Mouse (Mus musculus) embryo, embryonic 11.5 days (tissue): Measurements from ENCODE around the gene C87436.
"Not testable (repeated sequence)": the region's sequence is repeated elsewhere in the genome, so short reads cannot be mapped to it uniquely, and the experiment has no call there.

Source experiments
- DNase-seq: peaks from one replicate; pipeline ENCODE4 v3.0.0-alpha.2; 2012; ENCODE audit warnings: low read depth, low spot score

C87436 gene

GRCm38 (mm10) chr6:86481871-86482270 lies 43.7 kb downstream of the C87436 start:
- DNase-seq = no peak

- no peak for DNase-seq
These were observed 47.9 kb downstream of the C87436 start for GRCm38 (mm10) chr6:86485943-86486640.

GRCm38 (mm10) chr6:86487358-86488148 lies 49.4 kb downstream of the C87436 start:
- peak; percentile 75 for DNase-seq

DNA sequence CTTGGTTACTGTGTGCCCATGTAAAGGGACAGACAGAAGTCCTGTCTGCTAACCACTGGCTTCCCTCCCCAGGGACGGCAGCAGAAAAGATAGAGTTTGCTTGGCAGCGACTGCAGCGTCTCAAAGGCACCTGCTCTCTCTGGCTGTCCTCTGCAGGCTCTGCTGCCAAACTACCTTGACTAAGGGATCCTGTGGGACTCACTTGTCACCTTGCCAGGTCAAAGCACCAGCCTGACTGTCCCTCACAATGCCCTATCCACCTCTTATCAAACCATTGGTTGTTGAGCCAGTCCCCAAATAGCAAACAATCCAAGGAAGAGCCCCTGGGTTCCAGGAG lies 49.9 kb downstream of the C87436 start:
- no peak for DNase-seq

DNA sequence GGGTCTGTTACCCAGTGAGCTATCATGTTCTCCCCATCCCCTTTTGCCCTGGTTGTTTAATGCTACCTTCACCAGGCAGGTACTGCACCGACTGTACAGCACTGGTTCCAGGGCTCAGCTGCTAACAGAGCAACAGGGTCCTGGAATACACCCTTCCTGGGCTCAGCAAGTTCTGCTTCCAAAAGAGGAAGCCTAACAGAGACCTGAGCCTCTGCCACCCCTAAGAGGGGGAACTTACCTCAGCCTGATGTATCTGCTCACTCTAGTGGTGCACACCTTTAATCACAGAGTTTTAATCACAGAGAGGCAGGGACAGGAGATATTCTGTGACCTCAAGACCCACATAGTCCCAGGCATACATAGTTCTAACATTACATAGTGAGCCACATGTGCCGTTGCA lies 51.8 kb downstream of the C87436 start:
- DNase-seq = no peak

DNA sequence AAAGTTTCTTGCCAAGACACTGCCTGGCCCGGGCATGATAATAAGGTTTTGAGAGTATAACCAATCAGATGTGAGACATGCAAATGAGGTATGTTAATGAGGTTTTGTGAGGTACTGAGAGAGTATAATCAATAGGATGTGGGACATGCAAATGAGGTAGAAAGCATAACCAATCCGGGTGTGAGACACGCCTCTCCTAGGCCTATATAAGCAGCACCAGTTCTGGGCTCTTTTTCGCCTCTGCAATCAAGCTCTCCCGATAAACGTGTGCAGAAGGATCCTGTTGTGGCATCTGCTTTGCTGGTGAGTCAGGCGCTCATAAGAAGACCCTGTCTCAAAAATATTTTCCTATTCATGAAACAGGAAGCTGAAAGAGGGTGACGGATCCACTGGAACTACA lies 52.2 kb downstream of the C87436 start:
- DNase-seq = not testable (repeated sequence)

DNA sequence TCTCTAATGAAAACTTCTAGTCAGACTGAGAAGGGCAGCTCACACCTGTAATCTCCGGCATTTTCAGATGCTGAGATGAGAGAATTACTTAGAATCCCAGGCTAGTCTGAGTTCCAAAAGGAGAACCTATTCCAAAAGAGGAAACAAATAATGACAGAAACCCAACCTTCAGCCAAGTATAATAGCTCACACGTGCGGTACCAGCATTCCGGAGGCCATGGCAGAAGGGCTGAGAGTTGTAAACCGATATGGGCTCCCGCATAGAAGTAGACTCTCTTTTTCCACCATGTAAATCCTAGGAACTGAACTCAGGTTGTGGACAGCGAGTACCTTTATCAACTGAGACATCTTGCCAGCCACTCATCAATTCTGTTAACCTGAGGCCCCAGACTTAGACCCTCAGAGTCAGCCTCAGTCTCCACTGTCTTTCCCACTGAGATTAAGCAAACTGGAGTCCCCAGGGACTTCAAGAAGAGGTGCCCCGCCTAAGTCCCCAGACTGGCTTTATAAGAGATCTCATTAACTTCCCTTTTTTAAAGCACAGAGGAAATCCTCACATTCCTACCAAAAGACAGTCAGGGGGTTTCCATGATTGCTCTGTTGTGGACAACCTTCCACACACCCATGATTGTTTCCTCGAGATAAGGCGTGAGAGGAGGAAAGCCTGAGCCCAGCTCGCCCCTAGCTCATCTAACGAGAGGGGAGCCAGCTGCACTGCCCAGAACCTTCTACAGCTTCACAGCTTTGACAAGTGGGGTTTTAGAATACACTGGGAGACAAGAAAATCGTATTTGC lies 55.5 kb downstream of the C87436 start:
- no peak for DNase-seq

DNA sequence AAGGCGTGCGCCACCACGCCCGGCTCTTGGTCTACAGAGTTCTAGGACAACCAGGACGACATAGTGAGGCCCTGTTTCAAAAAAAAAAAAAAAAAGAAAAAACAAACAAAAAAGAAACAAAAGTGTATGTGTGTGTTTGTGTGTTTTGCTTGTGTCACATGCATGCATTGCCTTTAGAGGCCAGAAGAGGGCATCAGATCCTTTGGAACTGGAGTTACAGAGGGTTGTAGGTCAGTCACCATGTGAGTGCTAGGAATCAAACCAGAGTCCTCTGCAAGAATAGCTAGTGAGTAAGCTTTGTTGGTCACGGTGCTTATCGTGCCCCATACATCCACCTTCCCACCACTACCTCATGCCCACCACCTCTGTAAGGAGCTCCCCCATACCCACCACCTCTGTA lies 56.6 kb downstream of the C87436 start:
- DNase-seq = no peak

DNA sequence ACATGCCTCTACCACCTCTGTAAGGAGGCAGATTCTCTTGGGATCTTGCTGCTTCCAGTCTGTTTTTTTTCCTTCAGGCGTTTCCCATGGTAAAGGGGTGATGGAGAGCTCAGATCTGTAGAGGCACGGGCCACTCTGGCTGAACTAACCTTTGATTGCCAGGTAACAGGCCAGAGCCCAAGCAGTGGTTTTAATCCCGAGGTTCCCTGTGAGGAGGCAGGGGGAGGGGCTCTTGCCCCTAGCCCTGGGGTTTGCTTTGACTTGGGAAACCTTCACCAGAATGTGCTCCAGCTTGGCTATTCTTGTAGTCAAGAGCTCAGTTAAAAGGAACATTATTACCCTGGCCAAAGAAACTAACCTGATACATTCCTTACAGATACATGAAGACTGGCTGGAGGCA lies 57.5 kb downstream of the C87436 start:
- DNase-seq = no peak

- no peak for DNase-seq
These were observed 58.0 kb downstream of the C87436 start for GRCm38 (mm10) chr6:86496127-86496526.

DNA sequence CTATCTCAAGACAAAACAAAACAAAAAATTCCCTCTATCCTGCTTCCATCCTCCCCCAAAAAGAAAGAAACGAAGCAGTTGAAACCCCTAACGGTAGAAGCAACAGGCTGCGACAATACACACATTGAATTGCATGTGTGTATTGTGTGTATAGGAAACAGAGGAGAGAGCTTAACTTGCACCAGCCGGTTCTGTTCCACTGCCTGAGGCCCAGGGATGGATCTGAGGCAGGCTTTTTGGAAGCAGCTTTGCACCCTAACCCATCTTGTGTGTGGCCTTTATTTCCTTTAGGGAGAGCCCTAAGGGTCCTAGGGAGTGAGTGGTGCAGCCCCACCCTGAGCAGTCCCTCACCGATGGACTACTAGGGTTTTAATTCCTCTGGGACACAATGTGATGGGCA lies 58.4 kb downstream of the C87436 start:
- DNase-seq = no peak

- no peak for DNase-seq
These were observed 59.1 kb downstream of the C87436 start for GRCm38 (mm10) chr6:86497071-86497815.

DNA sequence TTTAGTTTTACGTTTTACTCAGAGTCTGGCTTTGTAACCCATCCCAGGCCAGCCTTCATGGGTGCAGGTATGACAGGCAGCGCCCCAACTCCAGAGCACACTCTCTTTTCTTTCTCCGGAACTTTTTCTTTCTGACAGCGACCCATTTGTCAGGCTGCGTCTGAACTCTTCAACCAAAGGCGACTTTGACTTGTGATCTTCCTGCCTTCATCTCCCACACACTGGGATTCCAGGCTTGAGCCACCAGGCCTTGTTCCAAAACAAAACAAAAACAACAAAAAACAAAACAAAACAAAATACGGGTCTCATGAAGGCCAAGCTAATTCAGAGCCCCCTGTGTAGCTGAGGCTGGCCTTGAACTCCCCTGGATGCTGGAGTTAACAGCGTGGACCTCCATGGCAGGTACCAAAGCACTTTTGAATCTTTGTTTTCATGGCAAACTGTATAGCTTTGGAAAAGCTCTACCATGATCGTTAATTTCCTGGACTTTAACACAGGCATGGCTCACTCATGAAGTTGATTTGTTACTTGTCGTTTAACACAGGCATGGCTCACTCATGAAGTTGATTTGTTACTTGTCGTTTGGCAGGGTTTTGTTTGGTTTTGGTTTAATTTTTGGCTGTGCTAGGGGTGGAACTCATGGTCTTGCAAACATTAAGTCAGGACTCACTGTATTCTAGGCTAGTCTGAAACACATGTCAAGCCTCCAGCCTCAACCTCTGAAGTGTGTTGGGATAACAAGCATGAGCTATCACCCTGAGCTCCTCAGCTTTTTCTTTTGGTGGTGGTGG lies 60.0 kb downstream of the C87436 start:
- no peak for DNase-seq

GRCm38 (mm10) chr6:86499571-86500109 lies 61.5 kb downstream of the C87436 start:
- DNase-seq = no peak

GRCm38 (mm10) chr6:86503513-86503912 lies 65.3 kb downstream of the C87436 start:
- DNase-seq = no peak

DNA sequence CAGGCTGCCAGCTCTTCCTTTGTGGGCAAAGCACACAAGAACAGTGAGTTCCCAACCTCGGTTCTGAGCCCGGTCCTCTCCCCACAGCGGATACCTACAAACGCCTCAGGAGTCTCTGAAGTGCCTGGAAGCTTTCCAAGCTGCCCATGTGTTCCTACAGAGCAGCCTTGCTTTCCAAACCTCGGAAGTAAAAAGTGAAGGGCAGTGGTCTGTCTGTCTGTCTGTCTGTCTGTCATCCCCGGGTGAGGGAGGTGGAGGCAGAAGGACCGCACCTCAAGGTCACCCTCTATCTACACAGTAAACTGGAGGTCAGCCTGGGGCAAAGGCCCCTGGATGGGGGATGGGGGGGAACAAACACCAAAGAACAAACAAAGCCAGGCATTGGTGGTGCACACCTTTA lies 67.5 kb downstream of the C87436 start:
- no peak for DNase-seq

- no peak for DNase-seq
These were observed 68.1 kb downstream of the C87436 start for GRCm38 (mm10) chr6:86506309-86506708.

DNA sequence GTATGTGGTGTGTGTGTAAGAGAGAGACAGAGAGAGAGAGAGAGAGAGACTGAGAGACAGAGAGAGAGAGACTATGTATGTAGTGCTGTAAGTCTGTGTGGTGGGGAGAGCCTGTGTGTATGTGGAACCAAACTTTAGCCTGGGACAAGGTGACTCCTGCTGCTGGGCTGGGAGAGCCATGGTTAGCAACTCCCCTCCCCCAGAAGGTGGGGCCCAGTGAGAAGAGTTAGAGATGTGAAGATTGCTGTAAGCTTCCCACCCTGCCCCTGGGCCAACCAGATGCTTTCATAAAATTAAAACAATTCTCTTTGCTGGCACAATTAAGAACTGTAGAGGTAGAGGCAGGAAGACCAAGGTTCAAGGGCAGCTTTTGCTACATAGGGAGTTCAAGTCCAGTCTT lies 68.9 kb downstream of the C87436 start:
- DNase-seq = no peak

- no peak for DNase-seq
These were observed 70.6 kb downstream of the C87436 start for GRCm38 (mm10) chr6:86508736-86509135.

DNA sequence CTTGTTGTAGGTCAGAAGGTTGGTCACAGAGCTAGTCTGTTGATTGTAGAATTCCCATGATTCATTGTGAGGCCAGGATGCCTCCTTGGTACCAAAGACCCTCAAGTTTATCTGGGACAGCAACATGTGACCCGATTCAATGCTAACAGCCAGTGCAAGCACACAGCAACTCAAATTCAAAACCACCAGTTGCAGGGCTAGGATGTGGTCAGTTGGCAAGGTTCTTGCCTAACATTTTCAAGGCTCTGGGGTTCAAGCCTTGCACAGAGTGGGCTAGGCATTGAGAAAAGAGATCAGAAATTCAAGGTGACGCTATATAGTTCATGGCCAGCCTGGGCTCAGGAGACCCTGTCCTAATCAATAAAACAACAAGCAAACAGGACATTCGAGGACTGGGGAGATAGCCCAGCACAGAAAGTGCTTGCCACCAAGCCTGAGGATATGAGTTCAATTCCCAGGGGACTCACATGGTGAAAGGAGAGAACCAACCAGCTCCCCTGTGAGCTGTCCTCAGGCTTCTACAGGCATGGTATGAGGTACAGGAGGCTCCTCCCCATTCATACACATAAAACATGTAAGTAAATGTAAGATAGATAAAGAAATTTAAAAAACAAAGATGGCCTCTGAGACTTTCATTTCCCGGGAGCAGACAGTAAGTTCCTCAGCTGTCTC lies 71.2 kb downstream of the C87436 start:
- DNase-seq = no peak
